Mouse (Mus musculus) CH12.LX (cell line): ENCODE data around the gene Lipc. TPM values are rescaled to one million over a fixed set of nuclear protein-coding genes. Genes with fewer than 3 reads are reported as not detected.

ENCODE experiments used
- DNase-seq: peaks from one replicate; pipeline ENCODE4 v3.0.0-alpha.2; 2013; ENCODE audit errors: extremely low read depth
- H3K27ac ChIP-seq: 2 replicates; pipeline ENCODE4 v1.5.1; 2012; ENCODE audit warnings: low read depth, mild to moderate bottlenecking, control low read depth, moderate library complexity; ENCODE audit not compliant: insufficient read depth
- H3K27me3 ChIP-seq: replicated peaks from 2 replicates; pipeline ENCODE3; 2012; ENCODE audit warnings: inconsistent platforms
- H3K36me3 ChIP-seq, 2 experiments: replicated peaks in 1 of 2; 2 replicates each; pipeline versions ENCODE3 to v1.6.1; 2012; ENCODE audit warnings: inconsistent platforms in 1 of 2, low read length in 1 of 2, mild to moderate bottlenecking in 1 of 2, mixed read lengths in 1 of 2, moderate library complexity in 1 of 2; ENCODE audit not compliant: control insufficient read depth in 1 of 2, insufficient read depth in 1 of 2
- H3K4me1 ChIP-seq, 2 experiments: 2 replicates each; pipeline ENCODE4 v1.6.1; 2012; ENCODE audit warnings: inconsistent platforms in 1 of 2, moderate library complexity in 1 of 2; ENCODE audit not compliant: insufficient read depth in 2 of 2, control insufficient read depth in 1 of 2
- H3K4me2 ChIP-seq: 2 replicates; pipeline ENCODE4 v1.6.1; 2012; ENCODE audit warnings: low read depth, mild to moderate bottlenecking, control low read depth; ENCODE audit not compliant: poor library complexity, insufficient read depth, severe bottlenecking
- H3K4me3 ChIP-seq, 3 experiments: fragments of 150-350 bp in 1 of 3; sonication (generic) in 1 of 3; replicated peaks in 1 of 3; 2 replicates each; pipeline versions ENCODE3 to v1.5.1; 2011 to 2012; ENCODE audit warnings: low read depth in 2 of 3, low read length in 2 of 3, mild to moderate bottlenecking in 2 of 3, moderate library complexity in 2 of 3, control low read depth in 1 of 3, improper control_type of control experiment in 1 of 3, inconsistent platforms in 1 of 3, mixed read lengths in 1 of 3; ENCODE audit not compliant: poor library complexity in 1 of 3
- H3K79me2 ChIP-seq: replicated peaks from 2 replicates; pipeline ENCODE4 v1.6.1; 2012; ENCODE audit warnings: mild to moderate bottlenecking, moderate library complexity; ENCODE audit not compliant: control insufficient read depth, poor library complexity, insufficient read depth, severe bottlenecking; ENCODE audit errors: extremely low read depth
- H3K9ac ChIP-seq: 2 replicates; pipeline ENCODE4 v1.6.1; 2012; ENCODE audit warnings: low read depth, mild to moderate bottlenecking, control low read depth, moderate library complexity; ENCODE audit not compliant: insufficient read depth
- H3K9me3 ChIP-seq: replicated peaks from 2 replicates; pipeline ENCODE3; 2012; ENCODE audit warnings: low read length, inconsistent platforms, mixed read lengths
- CHD1 ChIP-seq: IDR thresholded peaks from 2 replicates; pipeline ENCODE4 v1.6.1; 2012; ENCODE audit warnings: low read depth, low read length, improper control_type of control experiment, inconsistent platforms
- CHD2 ChIP-seq: IDR thresholded peaks from 2 replicates; pipeline ENCODE4 v1.6.1; 2011; ENCODE audit warnings: low read length, improper control_type of control experiment
- E2F4 ChIP-seq: IDR thresholded peaks from 2 replicates; pipeline ENCODE4 v1.6.1; 2011; ENCODE audit warnings: low read depth, low read length, improper control_type of control experiment; ENCODE audit not compliant: insufficient replicate concordance
- ELF1 ChIP-seq: IDR thresholded peaks from 2 replicates; pipeline ENCODE4 v1.6.1; 2014; ENCODE audit warnings: low read depth, mild to moderate bottlenecking, inconsistent platforms, low read length, improper control_type of control experiment
- IRF4 ChIP-seq: IDR thresholded peaks from 2 replicates; pipeline ENCODE4 v1.6.1; 2014; ENCODE audit warnings: low read depth, mild to moderate bottlenecking, inconsistent platforms, low read length, improper control_type of control experiment
- JUND ChIP-seq: conservative IDR thresholded peaks from 2 replicates; pipeline ENCODE4 v1.6.1; 2011; ENCODE audit warnings: low read depth, low read length, improper control_type of control experiment
- MAFK ChIP-seq: IDR thresholded peaks from 2 replicates; pipeline ENCODE4 v1.6.1; 2011; ENCODE audit warnings: low read length, improper control_type of control experiment; ENCODE audit not compliant: insufficient replicate concordance
- MAX ChIP-seq: IDR thresholded peaks from 2 replicates; pipeline ENCODE4 v1.6.1; 2011; ENCODE audit warnings: low read length, improper control_type of control experiment
- MAZ ChIP-seq: IDR thresholded peaks from 2 replicates; pipeline ENCODE4 v1.6.1; 2012; ENCODE audit warnings: low read depth, mild to moderate bottlenecking, inconsistent platforms, low read length, improper control_type of control experiment, moderate library complexity
- MYC ChIP-seq: IDR thresholded peaks from 2 replicates; pipeline ENCODE4 v1.6.1; 2011; ENCODE audit warnings: low read depth, mild to moderate bottlenecking, improper control_type of control experiment, low read length
- NELFE ChIP-seq: IDR thresholded peaks from 2 replicates; pipeline ENCODE4 v1.6.1; 2011; ENCODE audit warnings: low read depth, low read length, improper control_type of control experiment
- SIN3A ChIP-seq: IDR thresholded peaks from 2 replicates; pipeline ENCODE4 v1.6.1; 2012; ENCODE audit warnings: low read length, improper control_type of control experiment, inconsistent platforms
- TCF12 ChIP-seq: IDR thresholded peaks from 2 replicates; pipeline ENCODE4 v1.6.1; 2014; ENCODE audit warnings: low read depth, mild to moderate bottlenecking, inconsistent platforms, low read length, improper control_type of control experiment
- USF2 ChIP-seq: conservative IDR thresholded peaks from 2 replicates; pipeline ENCODE4 v1.6.1; 2011; ENCODE audit warnings: low read depth, low read length, improper control_type of control experiment
- ZKSCAN1 ChIP-seq: IDR thresholded peaks from 2 replicates; pipeline ENCODE4 v1.6.1; 2012; ENCODE audit warnings: low read depth, inconsistent platforms, low read length, improper control_type of control experiment, borderline replicate concordance
- ZMIZ1 ChIP-seq: IDR thresholded peaks from 2 replicates; pipeline ENCODE4 v1.6.1; 2012; ENCODE audit warnings: low read depth, mild to moderate bottlenecking, inconsistent platforms, low read length, improper control_type of control experiment
- dilution Hi-C: fragments of 300-500 bp; cut with MboI; formaldehyde crosslinking; loops from 2 replicates; pipeline ENCODE4 v1.14.3; 2020; ENCODE audit warnings: low sequenced_read_pairs; ENCODE audit not compliant: extremely low pct_unique_long_range_greater_than_20kb, extremely low pct_ligation_motif_present
- in situ Hi-C: fragments of 300-500 bp; cut with MboI; formaldehyde crosslinking; loops from 3 replicates; pipeline ENCODE4 v1.14.3; 2019; ENCODE audit warnings: low sequenced_read_pairs, low pct_ligation_motif_present, low pct_unique_long_range_greater_than_20kb, mixed read lengths
- polyA plus RNA-seq: library from polyadenylated mRNA; unstranded; fragments of >175 nt; gene quantifications from 2 replicates; pipeline ENCODE4 v1.2.1, GENCODE M21; 2012; ENCODE audit warnings: low read depth; ENCODE audit not compliant: insufficient read length
- total RNA-seq, 2 experiments: library from RNA; depleted of rRNA; stranded (reverse); fragments of 300-350 nt in 1 of 2; fragments of >200 nt in 1 of 2; gene quantifications; 2 replicates each; pipeline ENCODE4 v1.2.3; 2012 to 2014

Lipc gene
- total and polyA plus RNA-seq, 3 experiments, result 5.2 to 24.5 (median 8.6) TPM

- TF ChIP-seq MYC (0 out of 2 replicates have a peak, but pooled peaks have one; percentile 22), MAZ (no peak), E2F4 (no peak), SIN3A (peak; percentile 87), MAFK (peak; percentile 5; the same call in 1 of the 2 replicates), ELF1 (peak; percentile 41; the same call in 1 of the 2 replicates), MAX (peak; percentile 14), TCF12 (peak; percentile 99), CHD2 (peak; percentile 78), JUND (peak; percentile 70), ZMIZ1 (0 out of 2 replicates have a peak, but pooled peaks have one; percentile 47)
Measured at GRCm38 (mm10) chr9:70833111-70833908, 118.7 kb downstream of the Lipc start (continued).

GRCm38 (mm10) chr9:70832231-70832630 is 119.8 kb downstream of the Lipc start:
- Histone ChIP-seq H3K4me2 (no peak overlapping the region), H3K9me3 (peaks cover 7% of the 10 kb centered on the region), H3K79me2 (no peaks in the 10 kb centered on the region), H3K9ac (no peak overlapping the region), H3K4me3 (no peak overlapping the region), H3K4me1 (peaks cover 38 to 64% of the 10 kb centered on the region in 2 experiments), H3K36me3 (no peaks in the 10 kb centered on the region), H3K27ac (no peak overlapping the region), H3K27me3 (no peaks in the 10 kb centered on the region)
- no peak for TF ChIP-seq SIN3A
- TF ChIP-seq IRF4, result no peak
- TF ChIP-seq NELFE, result no peak
- TF ChIP-seq CHD1, result no peak
- no peak for TF ChIP-seq USF2
- no peak for TF ChIP-seq ZKSCAN1
- dilution Hi-C loops, result no loop called here
- DNase-seq, result no peak
- in situ Hi-C loops, result no loop called here

GRCm38 (mm10) chr9:70830844-70831529 is 121.0 kb downstream of the Lipc start:
- TF ChIP-seq ZMIZ1 (no peak), MAFK (0 out of 2 replicates have a peak, but pooled peaks have one; percentile 19)
- no peaks in the 10 kb centered on the region for H3K27me3 ChIP-seq
- in situ Hi-C loops (no loop called here), dilution Hi-C loops (no loop called here)
- no peak overlapping the region for H3K9ac ChIP-seq
- H3K36me3 ChIP-seq, result no peaks in the 10 kb centered on the region
- H3K79me2 ChIP-seq, result no peaks in the 10 kb centered on the region
- no peak overlapping the region for H3K4me3 ChIP-seq
- peaks cover 38 to 62% of the 10 kb centered on the region in 2 experiments for H3K4me1 ChIP-seq
- peaks cover 7% of the 10 kb centered on the region for H3K9me3 ChIP-seq
- no peak overlapping the region for H3K27ac ChIP-seq
- DNase-seq, result no peak
- H3K4me2 ChIP-seq, result no peak overlapping the region
